Mouse (Mus musculus) megakaryocyte-erythroid progenitor cell, adult 5-6 weeks (primary cell): ENCODE results near the gene 0610012G03Rik. TPM values are rescaled to one million over a fixed set of nuclear protein-coding genes. Genes with fewer than 3 reads are reported as not detected.

Experiments used
- ATAC-seq: replicated peaks from 2 replicates; pipeline ENCODE4 v1.8.0; 2016; ENCODE audit warnings: mild to moderate bottlenecking, inconsistent platforms; ENCODE audit not compliant: severe bottlenecking, poor library complexity, low FRiP score, low TSS enrichment
- total RNA-seq, 2 experiments: library from RNA; stranded (forward) in 1 of 2; stranded (reverse) in 1 of 2; fragments of 200-1000, 215-1000 nt in 1 of 2; fragments of >200 nt in 1 of 2; fragmentation: Nextera tagmentation in 1 of 2; gene quantifications; 2 replicates each; pipeline ENCODE4 v1.2.3; 2014 to 2017

0610012G03Rik gene
- total RNA-seq, 2 experiments from 2014 or later = 14.3 to 35.2 TPM

DNA sequence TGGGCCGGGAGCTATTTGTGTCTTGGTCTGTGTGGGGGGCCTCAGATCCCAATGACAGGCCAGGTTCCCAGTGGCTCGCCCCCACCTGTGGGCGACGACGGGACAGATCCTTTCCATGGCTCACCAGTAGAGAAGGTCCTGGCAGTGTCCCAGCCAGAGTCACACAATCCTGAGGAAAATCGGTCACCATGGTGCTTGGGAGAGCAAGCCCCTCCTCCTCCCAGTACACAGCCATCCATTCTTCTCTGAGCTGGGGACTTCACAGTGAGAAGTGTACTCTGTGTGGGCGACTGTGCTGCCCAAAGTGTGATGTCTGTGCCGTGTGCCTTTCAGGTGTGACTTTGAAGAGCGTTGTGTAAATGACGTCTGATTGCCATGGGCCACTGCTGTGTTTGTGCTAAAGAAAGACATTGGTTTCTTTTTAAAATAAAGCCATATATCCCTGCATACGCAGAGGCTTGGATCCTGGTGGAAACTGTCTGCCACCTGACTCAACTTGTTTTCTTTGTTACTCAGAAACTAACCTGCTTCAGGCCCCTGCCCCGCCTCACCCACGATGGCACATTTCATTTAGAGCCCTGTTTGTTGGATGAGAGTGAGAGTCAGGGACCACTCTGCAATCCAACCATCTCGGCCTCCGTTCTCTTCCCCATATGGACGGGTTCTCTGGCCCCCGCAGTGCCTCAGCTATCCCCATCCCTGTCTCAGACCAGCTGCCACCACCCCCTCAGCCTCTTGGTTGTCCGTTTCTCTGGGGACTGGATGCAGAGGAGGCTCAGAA is 49.6 kb downstream of the 0610012G03Rik start:
- ATAC-seq = no peak

Other genes with a start within 250 kb of the 0610012G03Rik start
- gene Meltf, start 69.7 kb downstream of the 0610012G03Rik start, total RNA-seq (2014; fragmentation: Nextera tagmentation) = not detected in 2 replicates
- gene Meltf, start 69.7 kb downstream of the 0610012G03Rik start, total RNA-seq (2017) = not detected in 2 replicates
- gene Pigz, start 14.6 kb downstream of the 0610012G03Rik start, total RNA-seq (2014; fragmentation: Nextera tagmentation) = not detected in 2 replicates
- not detected in 2 replicates for gene Pigz, start 14.6 kb downstream of the 0610012G03Rik start, total RNA-seq (2017)
- gene Ncbp2, start within 50 bp of the 0610012G03Rik start, total RNA-seq (2014; fragmentation: Nextera tagmentation) = 47.7 and 57.6 TPM in 2 replicates
- 56.6 and 59.0 TPM in 2 replicates for gene Ncbp2, start within 50 bp of the 0610012G03Rik start, total RNA-seq (2017)
- gene Senp5, start 54.8 kb upstream of the 0610012G03Rik start, total RNA-seq (2014; fragmentation: Nextera tagmentation) = 17.0 and 17.2 TPM in 2 replicates
- 14.8 and 17.6 TPM in 2 replicates for gene Senp5, start 54.8 kb upstream of the 0610012G03Rik start, total RNA-seq (2017)
- gene Pak2, start 130.8 kb upstream of the 0610012G03Rik start, total RNA-seq (2014; fragmentation: Nextera tagmentation) = 29.9 and 48.9 TPM in 2 replicates
- gene Pak2, start 130.8 kb upstream of the 0610012G03Rik start, total RNA-seq (2017) = 39.2 and 44.8 TPM in 2 replicates
- 31.9 and 53.7 TPM in 2 replicates for gene Pigx, start 151.2 kb upstream of the 0610012G03Rik start, total RNA-seq (2014; fragmentation: Nextera tagmentation)
- gene Pigx, start 151.2 kb upstream of the 0610012G03Rik start, total RNA-seq (2017) = 24.8 and 43.2 TPM in 2 replicates
- gene Cep19, start 151.3 kb upstream of the 0610012G03Rik start, total RNA-seq (2014; fragmentation: Nextera tagmentation) = 8.0 and 11.6 TPM in 2 replicates
- gene Cep19, start 151.3 kb upstream of the 0610012G03Rik start, total RNA-seq (2017) = 11.7 and 19.5 TPM in 2 replicates
- 40.4 and 53.3 TPM in 2 replicates for gene Nrros, start 217.1 kb upstream of the 0610012G03Rik start, total RNA-seq (2014; fragmentation: Nextera tagmentation)
- gene Nrros, start 217.1 kb upstream of the 0610012G03Rik start, total RNA-seq (2017) = 33.4 and 40.3 TPM in 2 replicates
- 0.81 TPM in 1 of 2 replicates, not detected in the other for gene Bex6, start 231.3 kb upstream of the 0610012G03Rik start, total RNA-seq (2014; fragmentation: Nextera tagmentation)
- gene Bex6, start 231.3 kb upstream of the 0610012G03Rik start, total RNA-seq (2017) = 3.6 TPM in 1 of 2 replicates, not detected in the other